Mouse (Mus musculus) limb, embryonic 14.5 days (tissue): ENCODE data around the gene Gnai2. TPM values are rescaled to one million over a fixed set of nuclear protein-coding genes. Genes with fewer than 3 reads are reported as not detected.

Experiments used
- ATAC-seq: fragments of 200-750 bp; cut with Nextera tagmentation; 2 replicates; pipeline ENCODE4 v1.8.0; 2017; ENCODE audit warnings: low read depth, moderate number of reproducible peaks, moderate TSS enrichment; ENCODE audit not compliant: low FRiP score
- DNase-seq: peaks from one replicate; pipeline ENCODE4 v3.0.0-alpha.2; 2015; ENCODE audit warnings: low spot score
- H3K27ac ChIP-seq: fragments of 300-500 bp; sonication (generic); replicated peaks from 2 replicates; pipeline ENCODE4 v1.5.1; 2014; ENCODE audit warnings: low read depth, mild to moderate bottlenecking, low read length, moderate library complexity, mixed read lengths
- H3K27me3 ChIP-seq: fragments of 300-500 bp; sonication (generic); 2 replicates; pipeline ENCODE4 v1.6.1; 2014; ENCODE audit warnings: low read length, mixed read lengths; ENCODE audit not compliant: control insufficient read depth, insufficient read depth
- H3K36me3 ChIP-seq: fragments of 300-500 bp; sonication (generic); 2 replicates; pipeline ENCODE4 v1.6.1; 2014; ENCODE audit warnings: mild to moderate bottlenecking, low read length, moderate library complexity, mixed read lengths; ENCODE audit not compliant: control insufficient read depth, insufficient read depth
- H3K4me1 ChIP-seq: fragments of 300-500 bp; sonication (generic); 2 replicates; pipeline ENCODE4 v1.6.1; 2014; ENCODE audit warnings: antibody characterized with exemption, low read length, mixed read lengths; ENCODE audit not compliant: control insufficient read depth, insufficient read depth
- H3K4me2 ChIP-seq: fragments of 300-500 bp; sonication (generic); replicated peaks from 2 replicates; pipeline ENCODE4 v1.6.1; 2014; ENCODE audit warnings: low read depth, mild to moderate bottlenecking, low read length, moderate library complexity; ENCODE audit not compliant: severe bottlenecking
- H3K4me3 ChIP-seq: fragments of 300-500 bp; sonication (generic); replicated peaks from 2 replicates; pipeline ENCODE4 v1.5.1; 2014; ENCODE audit warnings: low read length
- H3K9ac ChIP-seq: fragments of 300-500 bp; sonication (generic); 2 replicates; pipeline ENCODE4 v1.6.1; 2014; ENCODE audit warnings: mild to moderate bottlenecking, low read depth, low read length, moderate library complexity; ENCODE audit not compliant: severe bottlenecking
- H3K9me3 ChIP-seq: fragments of 300-500 bp; sonication (generic); 2 replicates; pipeline ENCODE4 v1.6.1; 2016; ENCODE audit warnings: low read length; ENCODE audit not compliant: control insufficient read depth
- POLR2A ChIP-seq: fragments of 200-500 bp; IDR thresholded peaks from 2 replicates; pipeline ENCODE4 v1.8.0; 2012; ENCODE audit warnings: inconsistent platforms, mild to moderate bottlenecking, moderate library complexity, borderline replicate concordance; ENCODE audit not compliant: insufficient read depth, insufficient read length; ENCODE audit errors: extremely low read depth
- WGBS: fragments of 180-500 bp; shearing (Covaris S2); extraction: QIAGEN DNeasy Blood & Tissue Kit; methylation state at CpG from one replicate; pipeline ENCODE4 v1.1.7; 2014; 5-methylcytosine and 5-hydroxymethylcytosine counted together
- polyA plus RNA-seq, 2 experiments: library from polyadenylated mRNA; depleted of rRNA in 1 of 2; stranded (reverse) in 1 of 2; unstranded in 1 of 2; fragments of >200 nt; fragmentation: Nextera tagmentation in 1 of 2; extraction: Ambion mirVana in 1 of 2; gene quantifications; 2 replicates each; pipeline versions ENCODE4 v1.2.1 to v1.2.3; 2012 to 2014

Gene Gnai2
- polyA plus RNA-seq, 2 experiments = 392 to 496 TPM

GRCm38 (mm10) chr9:107631311-107631826 lies 3.8 kb downstream of the Gnai2 start:
- H3K4me1 ChIP-seq = peaks cover 65% of the 10 kb centered on the region
- no peak for TF ChIP-seq POLR2A
- ATAC-seq = no peak

GRCm38 (mm10) chr9:107630576-107630975 lies 4.6 kb downstream of the Gnai2 start:
- TF ChIP-seq POLR2A = no peak
- no peaks in the 10 kb centered on the region for H3K27me3 ChIP-seq
- no peak for ATAC-seq
- no peak for DNase-seq
- H3K27ac ChIP-seq = peak overlapping the region; percentile 74
- H3K4me2 ChIP-seq = peak overlapping the region; percentile 35
- H3K9ac ChIP-seq = peak overlapping the region; percentile 36
- 11% methylated on average over 4 of the region's 4 CpGs for WGBS
- no peaks in the 10 kb centered on the region for H3K9me3 ChIP-seq
- peak overlapping the region; percentile 15; the same call in 1 of the 2 replicates for H3K4me3 ChIP-seq
- peaks cover 64% of the 10 kb centered on the region for H3K4me1 ChIP-seq
- peaks cover 14% of the 10 kb centered on the region for H3K36me3 ChIP-seq

More at GRCm38 (mm10) chr9:107631311-107631826, 3.8 kb downstream of the Gnai2 start:
- Histone ChIP-seq H3K9me3 (no peaks in the 10 kb centered on the region), H3K4me2 (no peak overlapping the region), H3K9ac (no peak overlapping the region; the same call in 1 of the 2 replicates), H3K36me3 (peaks cover 9% of the 10 kb centered on the region), H3K27ac (peak overlapping the region; percentile 74), H3K4me3 (no peak overlapping the region), H3K27me3 (no peaks in the 10 kb centered on the region)
- no peak for DNase-seq
- WGBS = 65% methylated on average over 9 of the region's 9 CpGs

- Histone ChIP-seq H3K36me3 (peaks cover 19% of the 10 kb centered on the region), H3K4me3 (peak overlapping the region; percentile 15), H3K4me1 (peaks cover 62% of the 10 kb centered on the region), H3K27me3 (no peaks in the 10 kb centered on the region), H3K27ac (peak overlapping the region; percentile 74), H3K4me2 (peak overlapping the region; percentile 35), H3K9ac (peak overlapping the region; percentile 36), H3K9me3 (no peaks in the 10 kb centered on the region)
- DNase-seq (no peak), ATAC-seq (no peak)
- WGBS = 18% methylated on average over 12 of the region's 14 CpGs
- TF ChIP-seq POLR2A = no peak
These were observed 5.2 kb downstream of the Gnai2 start for GRCm38 (mm10) chr9:107629901-107630425.

- H3K4me1 ChIP-seq = peaks cover 62% of the 10 kb centered on the region
- H3K4me3 ChIP-seq = no peak overlapping the region
- ATAC-seq = no peak
- H3K27me3 ChIP-seq = no peaks in the 10 kb centered on the region
- no peak for DNase-seq
- no peak overlapping the region for H3K27ac ChIP-seq
- H3K4me2 ChIP-seq = no peak overlapping the region
- TF ChIP-seq POLR2A = no peak
- H3K36me3 ChIP-seq = peaks cover 22% of the 10 kb centered on the region
- no peaks in the 10 kb centered on the region for H3K9me3 ChIP-seq
- no peak overlapping the region for H3K9ac ChIP-seq
- WGBS = 24% methylated on average over 4 of the region's 4 CpGs
These were observed 5.8 kb downstream of the Gnai2 start for GRCm38 (mm10) chr9:107629411-107629730.

DNA sequence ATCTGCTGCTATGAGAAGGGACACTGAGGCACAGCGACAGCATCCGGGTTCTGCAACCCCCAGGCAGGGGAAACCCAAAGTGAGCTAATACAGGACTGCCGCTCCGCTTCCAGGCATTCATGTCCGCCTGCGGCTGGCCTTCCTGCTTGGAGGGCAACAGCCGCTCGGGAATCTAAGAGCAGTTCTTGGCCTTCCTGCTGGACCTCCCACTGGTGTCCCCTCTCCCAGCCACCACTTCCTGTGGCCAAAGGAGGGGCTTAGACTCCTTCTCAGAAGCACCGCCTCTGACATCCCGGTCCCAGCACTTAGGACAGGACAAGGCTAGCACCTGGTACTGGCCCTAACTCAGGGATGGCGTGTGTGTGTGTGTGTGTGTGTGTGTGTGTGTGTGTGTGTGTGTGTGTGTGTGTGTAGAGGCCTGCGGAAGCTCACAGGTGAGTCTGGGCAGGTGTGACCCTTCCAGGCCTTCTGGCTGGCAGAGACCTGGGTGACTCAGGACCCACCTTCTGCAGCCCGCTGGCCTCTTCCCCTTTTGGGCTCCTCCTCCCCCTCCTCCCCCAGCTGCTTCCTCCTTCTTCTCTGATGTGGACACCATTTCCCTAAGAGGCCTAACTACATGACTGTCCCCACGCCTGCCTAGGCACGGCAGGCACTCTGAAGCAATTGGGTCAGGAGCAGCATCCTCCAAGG lies 6.3 kb downstream of the Gnai2 start:
- Histone ChIP-seq H3K9ac (no peak overlapping the region), H3K4me2 (peak overlapping the region; percentile 15; the same call in 1 of the 2 replicates), H3K27ac (0 out of 2 replicates have a peak overlapping the region, but pooled peaks have one; percentile 89), H3K27me3 (no peaks in the 10 kb centered on the region), H3K9me3 (no peaks in the 10 kb centered on the region), H3K4me3 (no peak overlapping the region), H3K4me1 (peaks cover 62% of the 10 kb centered on the region), H3K36me3 (peaks cover 22% of the 10 kb centered on the region)
- no peak for TF ChIP-seq POLR2A
- WGBS = 54% methylated on average over 15 of the region's 15 CpGs
- ATAC-seq = no peak
- no peak for DNase-seq
